Mouse (Mus musculus) left cerebral cortex, postnatal 4 days (tissue): Measurements from ENCODE around the gene Agpat1. TPM values are rescaled to one million over a fixed set of nuclear protein-coding genes. Genes with fewer than 3 reads are reported as not detected.
A peak's percentile ranks its signal among the peaks of the same experiment; 100 is the strongest.

ENCODE experiments used
- DNase-seq: peaks from one replicate; pipeline ENCODE4 v3.0.0-alpha.2; 2022
- intact Hi-C: fragments of 180-260 bp; cut with DNase I; formaldehyde crosslinking; loops from one replicate; pipeline ENCODE4 v1.15.1; 2025
- total RNA-seq, 2 experiments: library from RNA; stranded (reverse); gene quantifications; 2 replicates each; pipeline ENCODE4 v1.2.3; 2021

Agpat1 gene
- total RNA-seq, 2 experiments from 2014 or later, result 145 to 154 TPM

DNA sequence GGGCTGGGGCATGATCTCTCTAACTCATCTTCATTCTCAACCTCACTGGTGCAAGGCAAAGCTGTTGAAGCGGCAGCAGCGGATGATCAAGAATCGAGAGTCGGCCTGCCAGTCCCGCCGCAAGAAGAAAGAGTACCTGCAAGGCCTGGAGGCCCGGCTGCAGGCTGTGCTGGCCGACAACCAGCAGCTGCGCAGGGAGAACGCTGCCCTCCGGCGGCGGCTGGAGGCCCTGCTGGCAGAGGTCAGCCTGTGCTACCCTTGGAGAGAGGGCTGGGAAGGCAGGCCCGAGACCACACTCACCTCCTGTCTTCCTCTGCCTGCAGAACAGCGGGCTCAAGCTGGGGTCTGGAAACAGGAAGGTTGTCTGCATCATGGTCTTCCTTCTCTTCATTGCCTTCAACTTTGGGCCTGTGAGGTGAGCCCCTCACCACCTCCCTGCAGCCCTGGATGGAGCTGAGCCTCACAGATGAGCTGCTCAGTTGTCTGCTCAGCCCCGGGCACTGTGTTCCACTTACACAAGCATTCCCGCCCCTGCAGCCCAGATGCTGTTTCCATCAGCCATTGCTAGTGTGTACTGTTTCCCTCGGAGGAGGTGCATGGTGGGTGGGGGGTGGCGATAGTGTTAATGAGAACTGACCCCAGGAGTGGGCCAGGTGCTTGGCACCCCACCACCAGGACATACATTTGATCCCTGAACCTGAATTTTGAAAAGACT is 47.6 kb downstream of the Agpat1 start:
- DNase-seq, result no peak
- intact Hi-C loops, result loop anchor here (5.0 kb wide), 1 partner anchor 186 kb away; the partner anchor contains the start of genes Dxo and Stk19

DNA sequence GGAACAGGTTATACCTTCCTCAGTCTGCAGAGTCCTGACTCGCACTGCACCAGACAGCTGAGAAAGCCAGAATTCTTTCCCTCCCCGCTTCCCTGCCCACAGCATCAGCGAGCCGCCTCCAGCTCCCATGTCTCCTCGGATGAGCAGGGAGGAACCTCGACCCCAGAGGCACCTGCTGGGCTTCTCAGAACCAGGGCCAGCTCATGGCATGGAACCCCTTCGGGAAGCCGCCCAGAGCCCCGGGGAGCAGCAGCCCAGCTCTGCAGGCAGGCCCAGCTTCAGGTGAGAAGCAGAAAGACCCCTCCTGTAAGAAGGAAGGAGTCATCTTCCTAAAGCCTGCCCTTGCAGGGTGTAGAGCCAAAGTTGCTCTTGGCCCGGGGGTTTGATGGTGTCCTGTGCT is 48.5 kb downstream of the Agpat1 start:
- intact Hi-C loops, result loop anchor here (5.0 kb wide), 1 partner anchor 185 kb away; the partner anchor contains the start of genes Dxo and Stk19
- no peak for DNase-seq

DNA sequence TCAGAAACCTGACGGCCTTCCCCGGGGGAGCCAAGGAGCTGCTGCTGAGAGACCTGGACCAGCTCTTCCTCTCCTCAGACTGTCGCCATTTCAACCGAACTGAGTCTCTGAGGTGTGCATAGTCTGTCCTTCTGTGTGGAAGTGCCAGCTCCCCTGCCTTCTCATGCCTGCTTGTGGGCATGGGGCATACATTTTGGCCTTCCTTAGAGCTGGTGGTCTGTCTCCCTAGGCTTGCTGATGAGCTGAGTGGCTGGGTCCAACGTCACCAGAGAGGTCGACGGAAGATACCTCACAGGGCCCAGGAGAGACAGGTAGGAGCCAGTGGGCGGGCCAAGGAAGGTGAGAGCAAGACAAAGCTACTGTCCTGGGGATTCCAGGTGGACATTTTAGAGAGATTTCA is 48.9 kb downstream of the Agpat1 start:
- DNase-seq, result no peak
- intact Hi-C loops, result loop anchor here (5.0 kb wide), 1 partner anchor 184 kb away; the partner anchor contains the start of genes Dxo and Stk19

DNA sequence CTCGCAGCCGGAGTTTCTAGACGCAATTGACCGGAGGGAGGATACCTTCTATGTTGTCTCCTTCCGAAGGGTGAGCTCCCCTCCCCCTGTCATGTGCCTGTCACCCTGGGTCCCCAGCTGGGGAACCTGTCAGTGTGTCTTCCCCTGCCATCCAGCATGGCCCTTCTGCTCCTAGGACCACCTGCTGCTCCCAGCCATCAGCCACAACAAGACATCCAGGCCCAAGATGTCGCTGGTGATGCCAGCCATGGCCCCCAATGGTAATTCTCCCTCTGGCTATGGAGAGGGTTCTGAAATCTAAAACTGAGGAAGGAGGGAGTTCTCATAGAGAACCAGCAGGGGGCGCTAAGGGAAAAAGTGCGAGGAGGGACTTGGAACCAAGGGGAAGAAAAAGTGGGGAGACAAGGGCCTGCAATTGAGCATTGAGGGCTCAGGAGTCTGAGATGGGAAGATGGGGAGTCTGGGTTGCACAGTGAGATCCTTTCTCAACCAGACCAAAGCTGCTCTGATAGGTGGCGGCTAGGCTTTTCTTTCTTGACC is 49.8 kb downstream of the Agpat1 start:
- intact Hi-C loops, result loop anchor here (5.0 kb wide), 1 partner anchor 183 kb away; the partner anchor contains the start of genes Dxo and Stk19
- DNase-seq, result peak; percentile 48

DNA sequence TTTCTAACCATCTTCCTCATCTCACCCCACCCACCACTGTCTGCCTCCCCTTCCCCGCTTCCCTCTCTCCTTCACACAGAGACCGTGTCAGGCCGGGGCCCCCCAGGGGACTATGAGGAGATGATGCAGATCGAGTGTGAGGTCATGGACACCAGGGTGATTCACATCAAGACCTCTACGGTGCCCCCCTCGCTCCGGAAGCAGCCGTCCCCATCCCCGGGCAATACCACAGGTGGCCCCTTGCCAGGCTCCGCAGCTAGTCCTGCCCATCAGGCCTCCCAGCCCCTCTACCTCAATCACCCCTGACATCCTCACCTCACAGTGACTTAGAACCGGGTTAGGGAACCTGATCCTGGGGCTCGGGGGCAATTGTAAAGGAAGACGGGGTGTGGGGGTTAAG is 50.3 kb downstream of the Agpat1 start:
- DNase-seq, result peak; percentile 27
- intact Hi-C loops, result loop anchor here (5.0 kb wide), 1 partner anchor 183 kb away; the partner anchor contains the start of genes Dxo and Stk19

DNA sequence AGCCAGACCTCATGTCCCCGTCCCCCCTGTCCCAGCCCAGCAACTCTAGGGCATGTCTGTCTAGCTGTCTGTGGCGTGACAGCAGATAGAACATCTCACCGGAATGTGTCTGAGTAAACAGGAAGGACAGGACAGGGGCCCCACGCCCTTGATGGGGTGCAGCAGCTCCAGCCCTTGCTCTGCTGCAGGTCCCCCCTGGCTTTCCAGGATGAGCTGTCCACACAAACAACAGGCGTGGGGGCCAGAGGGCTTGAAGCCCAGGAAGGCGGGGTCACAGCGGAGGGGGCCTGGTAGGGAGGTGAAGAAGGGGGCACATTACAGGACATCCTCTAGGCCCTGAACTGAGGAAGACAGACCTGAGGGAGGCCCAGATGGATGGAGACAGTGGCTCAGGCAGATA is 51.1 kb downstream of the Agpat1 start:
- no peak for DNase-seq
- intact Hi-C loops, result no loop called here

DNA sequence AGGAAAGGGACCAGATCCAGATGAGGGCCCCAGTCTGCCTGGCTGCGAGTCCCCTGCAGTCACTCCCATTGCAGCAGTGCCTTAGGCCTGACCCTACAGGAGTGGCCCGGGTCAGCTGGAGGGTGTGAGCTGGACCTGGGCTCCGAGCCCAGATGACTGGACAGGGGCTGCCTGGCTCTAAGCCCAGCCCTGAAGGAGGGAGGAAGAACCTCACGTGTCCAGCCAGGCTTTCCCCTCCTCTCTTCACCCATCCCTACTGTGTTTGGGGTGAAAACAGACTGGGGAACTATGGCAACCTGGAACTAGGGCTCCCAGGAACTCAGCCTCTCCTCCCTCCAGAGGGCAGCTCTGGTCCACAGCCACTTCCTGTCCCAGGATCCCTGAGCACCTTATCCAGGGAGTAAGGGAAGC is 51.5 kb downstream of the Agpat1 start:
- DNase-seq, result peak; percentile 63
- intact Hi-C loops, result no loop called here

DNA sequence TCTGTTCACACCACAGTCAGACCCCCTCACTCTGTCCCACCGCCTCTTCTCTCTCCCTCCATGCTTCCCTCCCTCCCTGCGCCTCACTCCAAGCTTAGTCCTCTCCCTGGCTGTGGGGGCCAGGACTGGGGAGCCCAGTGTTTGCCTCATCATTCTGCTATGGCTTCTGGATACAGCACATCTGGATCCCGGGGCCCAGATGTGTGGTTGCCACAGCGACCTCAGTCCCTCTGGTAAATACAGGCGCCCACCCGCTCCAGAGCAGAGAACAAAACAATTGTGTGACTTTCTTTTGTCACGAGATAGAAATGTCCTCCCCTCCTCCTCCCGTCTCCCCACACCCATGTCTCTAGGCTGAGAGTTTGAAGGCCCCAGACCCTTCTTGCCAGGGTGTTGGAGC is 52.6 kb downstream of the Agpat1 start:
- intact Hi-C loops, result no loop called here
- no peak for DNase-seq

DNA sequence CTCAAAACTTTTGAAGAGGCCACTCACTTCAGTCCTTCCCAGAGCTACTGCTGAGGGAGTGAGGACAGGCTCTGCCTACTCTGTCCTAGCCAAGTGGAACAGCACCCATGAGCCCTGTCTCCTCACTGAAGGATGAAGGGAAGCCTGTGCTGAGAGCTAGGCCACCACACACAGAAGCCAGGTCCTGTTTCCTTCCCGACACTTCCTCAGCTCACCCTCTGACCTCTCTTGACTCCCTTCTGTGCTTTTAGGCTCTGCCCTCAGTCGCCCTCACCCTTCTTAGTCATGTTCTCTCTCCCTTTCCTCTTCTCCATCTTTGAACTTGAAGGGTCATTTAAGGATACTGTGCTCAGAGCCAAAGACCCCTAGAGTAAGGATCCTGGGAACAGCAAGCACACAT is 53.2 kb downstream of the Agpat1 start:
- DNase-seq, result no peak
- intact Hi-C loops, result no loop called here

DNA sequence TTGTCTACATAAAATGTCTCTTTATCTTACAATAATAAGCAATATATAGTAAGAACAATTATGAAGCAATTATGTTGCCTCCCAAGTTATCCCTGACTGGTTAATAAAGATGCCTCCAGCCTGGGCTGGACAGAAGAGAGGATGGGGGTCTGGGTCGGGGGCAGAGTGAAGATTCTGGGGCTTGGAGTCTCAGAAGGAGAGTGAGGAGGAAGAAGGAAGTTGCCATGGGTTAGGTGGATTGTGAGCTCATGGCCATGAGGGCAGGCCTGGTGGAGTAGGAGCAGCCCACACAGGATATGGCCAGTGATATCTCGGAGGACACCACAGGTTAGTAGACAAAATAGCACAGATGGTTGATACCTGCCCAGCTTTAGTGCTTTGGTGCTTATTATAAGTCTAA is 54.1 kb downstream of the Agpat1 start:
- DNase-seq, result no peak
- intact Hi-C loops, result no loop called here

DNA sequence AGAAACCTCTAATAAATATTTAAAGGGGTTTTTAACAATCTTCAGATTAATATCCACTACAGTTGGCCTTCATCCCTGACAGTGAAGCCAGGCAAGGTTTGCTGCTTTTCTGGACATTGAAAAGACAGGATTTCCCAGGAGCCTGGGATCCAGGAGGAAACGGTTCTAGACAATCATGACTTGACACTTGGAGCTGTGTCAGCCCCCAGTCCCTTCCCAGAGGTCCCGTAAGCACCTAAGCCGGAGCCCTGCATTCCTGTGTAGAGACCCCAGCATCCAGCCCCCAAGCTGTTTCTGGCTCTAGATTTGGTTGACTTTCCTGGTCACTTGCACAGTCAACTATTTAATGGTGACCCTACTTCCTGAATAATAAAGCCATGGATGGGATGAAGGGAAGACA is 54.5 kb downstream of the Agpat1 start:
- intact Hi-C loops, result no loop called here
- DNase-seq, result no peak

DNA sequence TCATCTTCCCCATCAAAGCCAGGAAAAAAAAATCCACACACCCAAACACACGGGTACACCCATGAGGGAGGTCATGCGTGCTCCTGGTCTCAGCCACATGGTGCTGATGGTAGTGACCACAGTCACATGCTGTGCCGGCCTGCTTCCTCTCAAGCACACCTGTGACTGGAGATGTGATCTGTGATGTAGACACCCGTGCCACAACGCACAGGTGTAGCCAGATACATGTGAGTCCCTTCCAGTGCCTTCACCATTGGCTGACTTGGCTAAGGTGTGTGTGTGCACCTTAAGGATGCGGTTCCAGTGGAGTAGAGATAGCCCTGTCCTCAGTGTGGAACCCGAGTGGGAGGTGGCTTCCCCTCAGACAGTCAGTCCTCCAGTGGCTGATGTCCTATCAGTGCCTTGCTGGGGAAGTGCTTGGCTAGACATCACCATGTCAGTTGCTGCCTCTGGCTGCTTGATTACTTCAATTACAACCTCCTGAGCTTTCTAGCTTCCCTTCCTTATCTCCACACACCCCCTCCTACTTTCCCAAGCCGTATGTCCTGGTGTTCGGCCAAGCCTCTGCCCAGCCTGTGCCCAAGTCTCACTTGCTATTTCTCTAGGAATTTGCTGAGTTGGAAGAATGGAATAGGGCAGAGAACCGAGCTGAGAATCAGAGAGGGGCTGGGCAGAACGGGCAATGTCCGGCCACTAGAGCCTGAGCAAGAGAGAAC is 55.3 kb downstream of the Agpat1 start:
- DNase-seq, result no peak
- intact Hi-C loops, result no loop called here

DNA sequence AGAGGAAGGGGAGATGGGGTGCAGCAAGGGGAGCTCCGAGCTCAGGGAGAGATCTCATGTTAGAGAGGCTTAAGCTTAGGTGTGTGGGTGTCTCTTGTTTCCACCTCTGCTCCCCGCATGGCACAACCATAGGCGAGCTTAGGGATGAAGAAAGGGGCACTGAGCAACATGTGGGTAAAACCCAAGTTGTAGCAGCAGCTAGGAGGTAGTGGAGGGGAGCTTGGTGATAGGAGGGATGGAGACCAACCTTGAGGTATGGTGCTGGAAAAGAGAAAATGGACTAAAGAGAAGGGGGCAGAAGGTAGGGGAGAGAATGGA is 55.8 kb downstream of the Agpat1 start:
- DNase-seq, result no peak
- intact Hi-C loops, result no loop called here

DNA sequence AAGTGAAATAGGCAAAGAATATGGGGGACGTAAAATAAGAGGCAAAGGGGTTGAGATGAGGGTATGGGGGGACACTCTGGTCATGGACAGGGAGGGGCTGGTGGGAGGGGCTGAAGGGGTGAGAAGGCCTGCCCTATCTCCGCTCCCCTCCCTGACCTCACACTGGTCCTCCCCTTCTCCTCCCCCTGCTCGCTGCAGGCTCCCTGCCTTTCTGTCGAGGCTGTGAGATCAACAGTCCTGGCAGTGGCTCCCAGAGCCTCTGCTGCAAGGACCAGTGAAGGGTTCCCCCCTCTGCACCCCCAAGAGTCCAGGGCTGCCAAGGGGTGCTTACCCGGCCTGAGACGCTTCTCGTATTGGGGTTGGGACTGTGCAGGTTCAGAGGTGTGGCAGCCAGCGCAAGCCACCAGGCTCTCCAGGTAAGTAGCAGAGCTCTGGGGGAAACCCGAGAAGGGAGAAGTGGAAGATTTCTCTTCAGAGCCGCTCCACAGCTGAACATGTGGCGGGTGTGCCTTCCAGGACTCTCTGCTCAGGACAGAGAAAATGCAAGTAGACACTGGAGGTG is 56.3 kb downstream of the Agpat1 start:
- intact Hi-C loops, result no loop called here
- DNase-seq, result no peak

DNA sequence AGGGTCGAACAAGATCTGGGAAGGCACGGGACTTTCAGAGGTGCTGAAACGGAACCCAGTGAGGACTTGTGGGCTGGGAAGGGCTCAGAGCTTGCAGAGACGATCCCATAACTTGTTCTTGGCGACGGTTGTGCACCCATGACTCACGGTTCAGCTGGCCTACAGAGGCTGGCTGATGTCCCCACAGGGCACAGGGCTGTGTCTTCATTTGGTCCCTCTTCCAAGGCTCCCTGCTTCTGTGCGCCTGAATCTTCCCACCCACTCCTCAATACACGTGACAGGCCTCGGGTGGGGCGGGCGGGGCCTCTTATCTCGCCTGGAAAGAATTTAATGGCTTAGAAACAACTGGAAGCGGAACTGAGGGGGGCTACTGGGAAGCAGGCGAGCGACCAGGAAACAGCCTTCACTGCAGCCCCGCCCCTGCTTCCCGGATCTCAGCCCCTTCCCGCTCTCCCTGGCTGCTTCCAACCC is 57.1 kb downstream of the Agpat1 start:
- intact Hi-C loops, result no loop called here
- no peak for DNase-seq

DNA sequence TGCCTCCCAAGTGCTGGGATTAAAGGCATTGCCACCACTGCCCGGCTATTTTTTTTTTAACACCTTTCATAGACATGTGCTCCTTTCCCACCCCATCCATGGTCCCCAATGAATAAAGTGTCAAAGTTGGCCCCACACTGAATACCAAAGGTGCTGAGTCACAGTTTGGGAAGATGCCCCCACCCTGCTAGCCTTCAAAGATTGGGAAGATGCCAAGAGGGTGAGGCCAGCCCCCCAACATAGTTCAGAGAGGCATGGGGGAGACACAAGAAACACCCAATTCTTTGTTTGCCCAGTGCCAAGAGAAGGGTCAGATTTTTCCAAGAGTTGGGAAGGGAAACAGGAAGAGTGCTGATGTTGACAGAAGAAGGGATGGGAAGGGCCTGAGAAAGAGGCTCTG is 58.4 kb downstream of the Agpat1 start:
- no peak for DNase-seq
- intact Hi-C loops, result no loop called here

DNA sequence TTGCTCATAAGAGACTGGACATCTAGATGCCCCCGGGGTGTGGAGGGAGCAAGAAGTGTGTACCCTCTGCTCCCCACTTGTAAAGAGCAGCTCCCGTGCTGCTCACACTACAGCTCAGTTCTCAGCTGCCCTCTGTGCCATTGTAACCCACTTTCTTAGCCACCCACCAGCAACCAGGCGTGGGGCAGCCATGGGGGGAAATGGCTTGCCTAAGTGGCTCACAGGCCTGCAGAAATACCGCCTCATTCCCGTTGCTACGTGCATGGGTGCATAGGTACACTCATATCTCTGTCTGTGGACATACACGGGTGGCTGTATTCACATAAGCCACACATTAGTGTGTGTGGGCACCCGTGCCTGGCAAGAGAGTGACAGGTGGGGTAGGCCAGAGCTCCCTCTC is 58.9 kb downstream of the Agpat1 start:
- intact Hi-C loops, result no loop called here
- DNase-seq, result no peak
